Mouse (Mus musculus): ENCODE results near the gene March9.
"Not testable (repeated sequence)": the region's sequence is repeated elsewhere in the genome, so short reads cannot be mapped to it uniquely, and the experiment has no call there.

March9 gene

GRCm38 (mm10) chr10:127079665-127080391, 19.8 kb upstream of the March9 start:
- DNase-seq (ENCODE audit: low spot score), result no peak

- no peak for DNase-seq (ENCODE audit: low spot score)
These were observed 18.9 kb upstream of the March9 start for GRCm38 (mm10) chr10:127078677-127079575.

GRCm38 (mm10) chr10:127078001-127078676, 18.2 kb upstream of the March9 start:
- no peak for DNase-seq (ENCODE audit: low spot score)

GRCm38 (mm10) chr10:127077515-127077914, 17.5 kb upstream of the March9 start:
- DNase-seq (ENCODE audit: low spot score), result no peak

- no peak for DNase-seq (ENCODE audit: low spot score)
These were observed 16.1 kb upstream of the March9 start for GRCm38 (mm10) chr10:127076082-127076481.

GRCm38 (mm10) chr10:127075651-127076050, 15.7 kb upstream of the March9 start:
- DNase-seq (ENCODE audit: low spot score), result no peak

GRCm38 (mm10) chr10:127075080-127075479, 15.1 kb upstream of the March9 start, which contains the start of gene Agap2:
TSS of gene Agap2 (plus strand) at chr10:127075284.
- peak; percentile 61 for DNase-seq (ENCODE audit: low spot score)

GRCm38 (mm10) chr10:127073981-127074380, 14.0 kb upstream of the March9 start:
- DNase-seq (ENCODE audit: low spot score), result no peak

GRCm38 (mm10) chr10:127072969-127073368, 13.0 kb upstream of the March9 start:
- DNase-seq (ENCODE audit: low spot score), result not testable (repeated sequence)

GRCm38 (mm10) chr10:127072270-127072669, 12.3 kb upstream of the March9 start:
- not testable (repeated sequence) for DNase-seq (ENCODE audit: low spot score)

- no peak for DNase-seq (ENCODE audit: low spot score)
These were observed 11.2 kb upstream of the March9 start for GRCm38 (mm10) chr10:127071203-127071602.

GRCm38 (mm10) chr10:127070190-127071121, 10.5 kb upstream of the March9 start, which contains the start of gene Tspan31:
TSS of gene Tspan31 (minus strand) at chr10:127070264.
- DNase-seq (ENCODE audit: low spot score), result peak; percentile 65

- DNase-seq (ENCODE audit: low spot score), result no peak
These were observed 9.6 kb upstream of the March9 start for GRCm38 (mm10) chr10:127069281-127070189.

- DNase-seq (ENCODE audit: low spot score), result no peak
These were observed 8.5 kb upstream of the March9 start for GRCm38 (mm10) chr10:127068360-127069038.

- no peak for DNase-seq (ENCODE audit: low spot score)
These were observed 6.6 kb upstream of the March9 start for GRCm38 (mm10) chr10:127066519-127067018.

- no peak for DNase-seq (ENCODE audit: low spot score)
These were observed 6.0 kb upstream of the March9 start for GRCm38 (mm10) chr10:127065981-127066380.

- DNase-seq (ENCODE audit: low spot score), result no peak
These were observed 4.2 kb upstream of the March9 start for GRCm38 (mm10) chr10:127063913-127064870.

- peak; percentile 85 for DNase-seq (ENCODE audit: low spot score)
These were observed 3.4 kb upstream of the March9 start, which contains the start of gene Cdk4 for GRCm38 (mm10) chr10:127063239-127063872. TSS of gene Cdk4 (plus strand) at chr10:127063534.
